Mouse (Mus musculus) cortical plate, adult 2 months (tissue): ENCODE measurements at regions not wholly inside any gene's neighbourhood (a gene's known extent, or its start where the extent isn't known, plus 50 kb on each side); places are given as distances from the start of the nearest gene placed in this dataset.

Experiments
- H3K27ac ChIP-seq: fragments of 200-500 bp; 2 replicates; pipeline ENCODE4 v1.5.1; 2012; ENCODE audit warnings: low read length, control low read depth, inconsistent platforms; ENCODE audit not compliant: insufficient read depth
- H3K4me1 ChIP-seq: fragments of 200-500 bp; 2 replicates; pipeline ENCODE4 v1.6.1; 2011; ENCODE audit warnings: low read length; ENCODE audit not compliant: control insufficient read depth, insufficient read depth
- H3K4me3 ChIP-seq: fragments of 200-500 bp; 2 replicates; pipeline ENCODE4 v1.5.1; 2011; ENCODE audit warnings: mild to moderate bottlenecking, low read length, control low read depth; ENCODE audit not compliant: insufficient read depth
- CTCF ChIP-seq: fragments of 200-500 bp; IDR thresholded peaks from 2 replicates; pipeline ENCODE4 v1.5.1; 2011; ENCODE audit warnings: mild to moderate bottlenecking, control low read depth, low read length; ENCODE audit not compliant: insufficient read depth; ENCODE audit errors: extremely low read depth
- POLR2A ChIP-seq: fragments of 200-500 bp; IDR thresholded peaks from 2 replicates; pipeline ENCODE4 v1.6.1; 2011; ENCODE audit warnings: mild to moderate bottlenecking, low read length, control low read depth; ENCODE audit not compliant: insufficient read depth; ENCODE audit errors: extremely low read depth

DNA sequence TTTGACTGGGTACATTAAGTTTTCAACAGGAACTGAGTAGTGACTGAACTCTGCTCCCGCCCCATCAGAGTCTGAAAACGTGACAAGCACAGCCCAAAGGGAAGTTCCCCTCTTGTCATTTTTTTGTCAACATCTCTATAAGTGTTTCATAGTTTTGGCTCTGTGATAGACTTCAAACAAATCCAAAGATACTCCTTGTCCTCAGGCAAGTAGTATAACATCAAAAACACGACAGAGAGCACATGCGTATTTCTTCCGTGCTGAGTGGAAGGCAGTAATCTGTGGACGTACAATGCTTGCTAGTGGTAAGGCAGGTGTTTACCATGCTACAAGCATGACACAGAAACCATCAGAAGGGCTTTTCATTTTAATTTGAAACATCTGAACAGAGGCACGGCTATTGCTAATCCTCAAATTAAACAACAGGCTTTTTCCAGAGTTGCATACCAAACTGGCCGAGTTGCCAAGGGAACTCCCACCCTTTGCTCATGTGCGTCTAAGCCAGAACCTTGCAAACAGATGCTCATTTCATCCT, 101.7 kb upstream of the Tnfaip3 start:
- Histone ChIP-seq H3K27ac (no peak overlapping the region), H3K4me3 (no peak overlapping the region), H3K4me1 (no peaks in the 10 kb centered on the region; the same call in 1 of the 2 replicates)
- TF ChIP-seq POLR2A (no peak), CTCF (no peak)

GRCm38 (mm10) chr10:19112459-19112858, 97.0 kb upstream of the Tnfaip3 start:
- Histone ChIP-seq H3K4me3 (no peak overlapping the region), H3K4me1 (no peaks in the 10 kb centered on the region; the same call in 1 of the 2 replicates), H3K27ac (no peak overlapping the region)
- TF ChIP-seq CTCF (no peak), POLR2A (no peak)

- Histone ChIP-seq H3K27ac (no peak overlapping the region), H3K4me3 (no peak overlapping the region), H3K4me1 (no peaks in the 10 kb centered on the region)
- no peak for TF ChIP-seq CTCF
- no peak for TF ChIP-seq POLR2A
These were observed 89.8 kb upstream of the Tnfaip3 start for GRCm38 (mm10) chr10:19105231-19105681.

- TF ChIP-seq POLR2A (no peak), CTCF (no peak)
- H3K27ac ChIP-seq = no peak overlapping the region
- no peaks in the 10 kb centered on the region for H3K4me1 ChIP-seq
- no peak overlapping the region for H3K4me3 ChIP-seq
These were observed 89.3 kb upstream of the Tnfaip3 start for GRCm38 (mm10) chr10:19104671-19105203.

DNA sequence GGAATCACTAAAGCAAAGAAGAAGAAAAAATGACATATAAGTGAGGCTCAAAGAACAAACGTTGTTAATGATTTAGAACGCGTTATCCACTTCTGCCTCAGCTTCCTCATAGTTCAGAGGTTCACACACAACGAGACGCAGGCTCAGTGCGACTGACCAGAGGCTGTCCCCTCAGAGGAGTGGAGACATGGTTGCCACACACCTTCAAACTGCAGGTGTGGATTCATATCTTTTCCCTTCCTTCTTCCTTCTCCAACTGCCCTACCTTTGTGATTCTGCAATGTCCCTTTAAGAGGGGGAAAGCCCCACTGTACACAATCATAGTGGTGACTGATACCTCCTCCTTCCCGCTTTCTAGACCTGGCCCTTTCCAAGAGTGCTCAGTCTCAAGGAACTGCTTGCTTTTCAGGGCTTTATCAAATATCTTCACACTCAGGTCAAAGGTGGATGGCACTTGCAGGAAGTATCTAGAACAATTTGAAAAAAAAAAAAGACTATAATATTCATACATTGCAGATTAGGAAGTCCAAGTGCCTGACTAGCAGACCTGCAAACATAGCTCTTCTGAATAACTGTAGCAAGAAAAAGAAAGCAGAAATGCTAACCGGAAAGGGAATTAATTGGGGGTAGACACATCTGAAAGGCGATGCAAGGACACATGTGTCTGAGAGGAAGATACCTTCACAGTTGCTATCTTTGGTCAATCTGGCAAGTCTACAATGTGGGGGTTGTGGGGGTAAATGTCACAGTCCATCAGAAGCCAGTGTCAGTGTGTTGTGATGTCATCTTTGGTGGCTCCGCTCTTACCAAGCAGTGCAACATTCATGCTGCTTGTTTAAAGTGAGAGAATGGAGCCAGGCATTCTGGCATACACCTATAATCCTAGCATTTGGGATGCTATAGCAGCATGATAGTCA, 84.2 kb upstream of the Tnfaip3 start:
- H3K27ac ChIP-seq = no peak overlapping the region
- H3K4me3 ChIP-seq = no peak overlapping the region
- TF ChIP-seq CTCF = no peak
- TF ChIP-seq POLR2A = no peak
- H3K4me1 ChIP-seq = no peaks in the 10 kb centered on the region

GRCm38 (mm10) chr10:19094297-19094696, 78.8 kb upstream of the Tnfaip3 start:
- Histone ChIP-seq H3K4me3 (no peak overlapping the region), H3K4me1 (no peaks in the 10 kb centered on the region), H3K27ac (no peak overlapping the region)
- TF ChIP-seq CTCF (peak; percentile 12; the same call in 1 of the 2 replicates), POLR2A (no peak)

DNA sequence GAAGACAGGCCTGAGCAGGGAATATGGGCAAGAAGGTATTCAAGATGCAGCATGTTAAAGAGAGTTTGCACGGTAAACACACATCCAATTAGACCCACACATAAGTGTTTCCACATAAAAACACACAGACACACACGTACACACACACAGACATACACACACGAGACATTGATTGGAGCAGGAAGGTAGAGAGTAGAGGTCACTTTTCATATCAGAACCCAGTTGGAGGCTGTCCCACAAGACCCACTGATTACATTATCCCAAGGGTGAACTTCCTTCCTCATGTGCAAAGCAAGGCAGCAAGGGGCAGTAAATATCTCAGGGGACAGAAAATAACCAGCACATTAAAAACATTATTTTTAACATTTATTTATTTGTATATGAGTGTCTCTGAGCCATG, 78.2 kb upstream of the Tnfaip3 start:
- Histone ChIP-seq H3K27ac (no peak overlapping the region), H3K4me3 (no peak overlapping the region), H3K4me1 (no peaks in the 10 kb centered on the region)
- no peak for TF ChIP-seq POLR2A
- no peak for TF ChIP-seq CTCF

GRCm38 (mm10) chr10:19091949-19092348, 76.5 kb upstream of the Tnfaip3 start:
- TF ChIP-seq CTCF = no peak
- TF ChIP-seq POLR2A = no peak
- no peak overlapping the region for H3K4me3 ChIP-seq
- H3K27ac ChIP-seq = no peak overlapping the region
- H3K4me1 ChIP-seq = no peaks in the 10 kb centered on the region

- Histone ChIP-seq H3K4me1 (no peaks in the 10 kb centered on the region), H3K27ac (no peak overlapping the region), H3K4me3 (no peak overlapping the region)
- no peak for TF ChIP-seq CTCF
- TF ChIP-seq POLR2A = no peak
These were observed 75.7 kb upstream of the Tnfaip3 start for GRCm38 (mm10) chr10:19091110-19091509.
